Mouse (Mus musculus): ENCODE data around the gene Fap.

- TF ChIP-seq CTCF (IDR thresholded peaks at IDR 0.05; ENCODE audit: low read depth, low read length) (no peak), POLR2A (IDR thresholded peaks at IDR 0.05; ENCODE audit: borderline replicate concordance, low read depth, low read length) (no peak)
Observed at GRCm38 (mm10) chr2:62454991-62455390, 118.9 kb downstream of the Fap start.

Data from bone marrow macrophage, adult 2 months (primary cell).